Mouse (Mus musculus) B cell, adult 2 months (primary cell): Measurements from ENCODE around the gene Foxp1.

Experiments used
- DNase-seq, 2 experiments: peaks; one replicate each; pipeline ENCODE4 v3.0.0; 2022

Gene Foxp1

GRCm38 (mm10) chr6:99383846-99384472 lies 138.6 kb downstream of the Foxp1 start:
- no peak for DNase-seq

GRCm38 (mm10) chr6:99380146-99380545 lies 142.4 kb downstream of the Foxp1 start:
- peak; percentile 37 to 38 for DNase-seq

- DNase-seq, result no peak
Observed at GRCm38 (mm10) chr6:99378997-99379710, 143.4 kb downstream of the Foxp1 start.

GRCm38 (mm10) chr6:99377716-99378115 lies 144.8 kb downstream of the Foxp1 start:
- no peak for DNase-seq

- DNase-seq, result peak; percentile 25 to 31
Observed at GRCm38 (mm10) chr6:99377131-99377530, 145.4 kb downstream of the Foxp1 start.

GRCm38 (mm10) chr6:99376721-99377120 lies 145.8 kb downstream of the Foxp1 start:
- DNase-seq, result no peak

GRCm38 (mm10) chr6:99375865-99376264 lies 146.7 kb downstream of the Foxp1 start:
- DNase-seq, result peak in 1 of 2 experiments; percentile 60

- peak; percentile 55 to 60 for DNase-seq
Observed at GRCm38 (mm10) chr6:99375376-99375775, 147.1 kb downstream of the Foxp1 start.

GRCm38 (mm10) chr6:99374448-99375271 lies 147.9 kb downstream of the Foxp1 start:
- peak; percentile 68 to 72 for DNase-seq

- no peak for DNase-seq
Observed at GRCm38 (mm10) chr6:99372427-99372826, 150.1 kb downstream of the Foxp1 start.

GRCm38 (mm10) chr6:99372016-99372415 lies 150.5 kb downstream of the Foxp1 start:
- no peak for DNase-seq

- no peak for DNase-seq
Observed at GRCm38 (mm10) chr6:99369931-99370330, 152.6 kb downstream of the Foxp1 start.

GRCm38 (mm10) chr6:99369156-99369555 lies 153.4 kb downstream of the Foxp1 start:
- DNase-seq, result no peak

- DNase-seq, result no peak
Observed at GRCm38 (mm10) chr6:99368118-99368753, 154.3 kb downstream of the Foxp1 start.

- no peak for DNase-seq
Observed at GRCm38 (mm10) chr6:99364545-99364944, 158.0 kb downstream of the Foxp1 start.

GRCm38 (mm10) chr6:99360581-99360980 lies 161.9 kb downstream of the Foxp1 start:
- no peak for DNase-seq

GRCm38 (mm10) chr6:99359765-99360499 lies 162.6 kb downstream of the Foxp1 start:
- no peak for DNase-seq

- DNase-seq, result peak; percentile 31 to 42
Observed at GRCm38 (mm10) chr6:99359036-99359698, 163.4 kb downstream of the Foxp1 start.

GRCm38 (mm10) chr6:99357931-99358330 lies 164.6 kb downstream of the Foxp1 start:
- peak; percentile 55 to 56 for DNase-seq

GRCm38 (mm10) chr6:99354338-99354737 lies 168.2 kb downstream of the Foxp1 start:
- no peak for DNase-seq

- no peak for DNase-seq
Observed at GRCm38 (mm10) chr6:99353441-99353840, 169.1 kb downstream of the Foxp1 start.

GRCm38 (mm10) chr6:99350566-99350965 lies 172.0 kb downstream of the Foxp1 start:
- peak in 1 of 2 experiments; percentile 37 for DNase-seq
